Mouse (Mus musculus): ENCODE measurements around the gene Ifnk. TPM values are rescaled to one million over a fixed set of nuclear protein-coding genes. Genes with fewer than 3 reads are reported as not detected.

The Ifnk gene
- polyA plus RNA-seq, 1 experiment, result not detected

- Histone ChIP-seq H3K27me3 (ENCODE audit: control insufficient read depth, insufficient read depth, low read length) (no peaks in the 10 kb centered on the region), H3K36me3 (ENCODE audit: control insufficient read depth, insufficient read depth, low read length) (no peaks in the 10 kb centered on the region), H3K4me1 (replicated peaks; ENCODE audit: control insufficient read depth, insufficient read depth, low read length) (peaks cover 2% of the 10 kb centered on the region; the same call in 1 of the 2 replicates), H3K27ac (ENCODE audit: control insufficient read depth, insufficient read depth, low read length) (no peak overlapping the region), H3K4me3 (ENCODE audit: control insufficient read depth, insufficient read depth, low read length) (no peak overlapping the region)
- WGBS, result 96% methylated on average over 5 of the region's 6 CpGs
- TF ChIP-seq CTCF (IDR thresholded peaks at IDR 0.05; ENCODE audit: borderline replicate concordance, control insufficient read depth, extremely low read depth, insufficient read depth, low read length, poor library complexity) (no peak), POLR2A (IDR thresholded peaks at IDR 0.05; ENCODE audit: control insufficient read depth, extremely low read depth, insufficient read depth, low read length, poor library complexity) (no peak)
- no peak for DNase-seq
Observed at GRCm38 (mm10) chr4:35125299-35125777, 26.5 kb upstream of the Ifnk start.

DNA sequence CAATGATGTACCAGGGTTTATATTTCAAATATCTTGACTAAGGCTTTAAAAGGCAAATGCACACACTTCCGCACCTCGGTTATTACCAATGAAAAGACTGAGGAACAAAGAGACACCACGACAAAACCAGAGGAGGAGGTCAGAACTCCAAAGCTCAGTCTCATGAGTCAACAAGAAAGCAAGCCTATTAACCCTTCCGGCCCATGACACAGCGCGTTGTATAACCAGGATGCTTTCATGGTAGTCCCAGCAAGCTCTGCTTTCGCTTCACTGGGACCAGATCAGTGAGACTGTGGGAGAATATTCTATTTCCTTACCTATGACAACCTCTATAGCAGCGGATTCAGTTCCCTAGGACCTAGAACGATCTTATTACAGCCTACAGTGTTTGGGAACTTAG, 25.1 kb upstream of the Ifnk start:
- WGBS, result 89% methylated on average over 9 of the region's 9 CpGs
- no peak overlapping the region for H3K27ac ChIP-seq (ENCODE audit: control insufficient read depth, insufficient read depth, low read length)
- no peak for TF ChIP-seq CTCF (IDR thresholded peaks at IDR 0.05; ENCODE audit: borderline replicate concordance, control insufficient read depth, extremely low read depth, insufficient read depth, low read length, poor library complexity)

GRCm38 (mm10) chr4:35127759-35128158, 24.1 kb upstream of the Ifnk start:
- Histone ChIP-seq H3K36me3 (ENCODE audit: control insufficient read depth, insufficient read depth, low read length) (no peaks in the 10 kb centered on the region), H3K4me1 (replicated peaks; ENCODE audit: control insufficient read depth, insufficient read depth, low read length) (peaks cover 3% of the 10 kb centered on the region; the same call in 1 of the 2 replicates), H3K27me3 (ENCODE audit: control insufficient read depth, insufficient read depth, low read length) (no peaks in the 10 kb centered on the region), H3K27ac (ENCODE audit: control insufficient read depth, insufficient read depth, low read length) (no peak overlapping the region), H3K4me3 (ENCODE audit: control insufficient read depth, insufficient read depth, low read length) (no peak overlapping the region)
- no peak for DNase-seq
- 97% methylated on average over 6 of the region's 6 CpGs for WGBS
- TF ChIP-seq CTCF (IDR thresholded peaks at IDR 0.05; ENCODE audit: borderline replicate concordance, control insufficient read depth, extremely low read depth, insufficient read depth, low read length, poor library complexity) (no peak), POLR2A (IDR thresholded peaks at IDR 0.05; ENCODE audit: control insufficient read depth, extremely low read depth, insufficient read depth, low read length, poor library complexity) (no peak)

More for the DNA sequence above, 25.1 kb upstream of the Ifnk start:
- Histone ChIP-seq H3K27me3 (ENCODE audit: control insufficient read depth, insufficient read depth, low read length) (no peaks in the 10 kb centered on the region), H3K4me3 (ENCODE audit: control insufficient read depth, insufficient read depth, low read length) (no peak overlapping the region), H3K36me3 (ENCODE audit: control insufficient read depth, insufficient read depth, low read length) (no peaks in the 10 kb centered on the region), H3K4me1 (replicated peaks; ENCODE audit: control insufficient read depth, insufficient read depth, low read length) (peaks cover 3% of the 10 kb centered on the region; the same call in 1 of the 2 replicates)
- no peak for DNase-seq

- H3K36me3 ChIP-seq (ENCODE audit: control insufficient read depth, insufficient read depth, low read length), result no peaks in the 10 kb centered on the region
- TF ChIP-seq POLR2A (IDR thresholded peaks at IDR 0.05; ENCODE audit: control insufficient read depth, extremely low read depth, insufficient read depth, low read length, poor library complexity) (no peak), CTCF (IDR thresholded peaks at IDR 0.05; ENCODE audit: borderline replicate concordance, control insufficient read depth, extremely low read depth, insufficient read depth, low read length, poor library complexity) (no peak)
- H3K27ac ChIP-seq (ENCODE audit: control insufficient read depth, insufficient read depth, low read length), result no peak overlapping the region
- DNase-seq, result no peak
- no peak overlapping the region for H3K4me3 ChIP-seq (ENCODE audit: control insufficient read depth, insufficient read depth, low read length)
- H3K4me1 ChIP-seq (replicated peaks; ENCODE audit: control insufficient read depth, insufficient read depth, low read length), result peaks cover 3% of the 10 kb centered on the region; the same call in 1 of the 2 replicates
- no peaks in the 10 kb centered on the region for H3K27me3 ChIP-seq (ENCODE audit: control insufficient read depth, insufficient read depth, low read length)
- WGBS, result 23% methylated on average over 6 of the region's 6 CpGs
Observed at GRCm38 (mm10) chr4:35130411-35130948, 21.4 kb upstream of the Ifnk start.

DNA sequence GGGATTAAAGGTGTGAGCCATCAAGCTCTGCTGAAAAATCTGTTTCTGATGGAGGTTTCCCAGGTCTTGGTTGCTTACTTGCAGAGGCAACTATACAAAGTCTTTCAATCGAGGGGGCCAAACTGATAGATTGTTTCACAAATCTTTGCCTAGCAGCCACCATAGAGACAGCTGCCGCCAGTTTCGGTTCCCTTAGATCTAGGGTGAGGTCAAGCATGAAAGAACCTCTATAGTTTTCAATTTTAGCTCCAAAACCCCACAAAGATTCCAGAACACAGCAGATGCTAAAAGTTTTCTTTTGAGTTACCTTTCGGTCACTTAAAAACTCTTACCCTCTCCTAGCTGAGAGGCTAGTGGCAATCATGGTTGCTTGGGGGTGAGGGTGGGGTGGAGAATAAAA, 20.3 kb upstream of the Ifnk start:
- no peaks in the 10 kb centered on the region for H3K36me3 ChIP-seq (ENCODE audit: control insufficient read depth, insufficient read depth, low read length)
- no peak overlapping the region for H3K27ac ChIP-seq (ENCODE audit: control insufficient read depth, insufficient read depth, low read length)
- TF ChIP-seq CTCF (IDR thresholded peaks at IDR 0.05; ENCODE audit: borderline replicate concordance, control insufficient read depth, extremely low read depth, insufficient read depth, low read length, poor library complexity) (no peak), POLR2A (IDR thresholded peaks at IDR 0.05; ENCODE audit: control insufficient read depth, extremely low read depth, insufficient read depth, low read length, poor library complexity) (no peak)
- H3K4me3 ChIP-seq (ENCODE audit: control insufficient read depth, insufficient read depth, low read length), result no peak overlapping the region
- no peak for DNase-seq
- 98% methylated on average over 4 of the region's 4 CpGs for WGBS
- peaks cover 11% of the 10 kb centered on the region for H3K4me1 ChIP-seq (replicated peaks; ENCODE audit: control insufficient read depth, insufficient read depth, low read length)
- H3K27me3 ChIP-seq (ENCODE audit: control insufficient read depth, insufficient read depth, low read length), result no peaks in the 10 kb centered on the region

GRCm38 (mm10) chr4:35133411-35133810, 18.4 kb upstream of the Ifnk start:
- H3K4me1 ChIP-seq (replicated peaks; ENCODE audit: control insufficient read depth, insufficient read depth, low read length), result peaks cover 24% of the 10 kb centered on the region
- no peak for TF ChIP-seq CTCF (IDR thresholded peaks at IDR 0.05; ENCODE audit: borderline replicate concordance, control insufficient read depth, extremely low read depth, insufficient read depth, low read length, poor library complexity)
- no peak for TF ChIP-seq POLR2A (IDR thresholded peaks at IDR 0.05; ENCODE audit: control insufficient read depth, extremely low read depth, insufficient read depth, low read length, poor library complexity)
- no peaks in the 10 kb centered on the region for H3K36me3 ChIP-seq (ENCODE audit: control insufficient read depth, insufficient read depth, low read length)
- H3K4me3 ChIP-seq (ENCODE audit: control insufficient read depth, insufficient read depth, low read length), result no peak overlapping the region
- DNase-seq, result no peak
- no peak overlapping the region for H3K27ac ChIP-seq (ENCODE audit: control insufficient read depth, insufficient read depth, low read length)
- no peaks in the 10 kb centered on the region for H3K27me3 ChIP-seq (ENCODE audit: control insufficient read depth, insufficient read depth, low read length)
- WGBS, result 95% methylated on average over 4 of the region's 4 CpGs
